Mouse (Mus musculus) urinary bladder, adult 2 months (tissue): Measurements from ENCODE around the gene Agps. TPM values are rescaled to one million over a fixed set of nuclear protein-coding genes. Genes with fewer than 3 reads are reported as not detected.

ENCODE experiments used
- DNase-seq: peaks from one replicate; pipeline ENCODE4 v3.0.0; 2022; ENCODE audit warnings: low spot score
- polyA plus RNA-seq: library from polyadenylated mRNA; depleted of rRNA; stranded (reverse); fragments of >200 nt; gene quantifications from 2 replicates; pipeline ENCODE4 v1.2.3, GENCODE M21; 2012; rRNA removed

The Agps gene
- polyA plus RNA-seq, result 9.1 and 9.3 TPM in 2 replicates

GRCm38 (mm10) chr2:75831881-75832633 lies at the start of gene Agps:
TSS of gene Agps (plus strand) at chr2:75832177.
- peak; percentile 87 for DNase-seq

GRCm38 (mm10) chr2:75786075-75786474 lies 45.9 kb upstream of the Agps start:
- no peak for DNase-seq

- DNase-seq, result no peak
Observed at GRCm38 (mm10) chr2:75788511-75788910, 43.5 kb upstream of the Agps start.

GRCm38 (mm10) chr2:75789959-75790523 lies 41.9 kb upstream of the Agps start:
- DNase-seq, result no peak

GRCm38 (mm10) chr2:75791561-75792308 lies 40.2 kb upstream of the Agps start:
- DNase-seq, result no peak

GRCm38 (mm10) chr2:75792377-75793203 lies 39.4 kb upstream of the Agps start:
- no peak for DNase-seq

GRCm38 (mm10) chr2:75796181-75796580 lies 35.8 kb upstream of the Agps start:
- DNase-seq, result no peak

GRCm38 (mm10) chr2:75798434-75798970 lies 33.5 kb upstream of the Agps start:
- no peak for DNase-seq

GRCm38 (mm10) chr2:75805767-75806166 lies 26.2 kb upstream of the Agps start:
- DNase-seq, result no peak

GRCm38 (mm10) chr2:75806891-75807290 lies 25.1 kb upstream of the Agps start:
- DNase-seq, result no peak

GRCm38 (mm10) chr2:75807460-75807859 lies 24.5 kb upstream of the Agps start:
- no peak for DNase-seq

GRCm38 (mm10) chr2:75814880-75815279 lies 17.1 kb upstream of the Agps start:
- DNase-seq, result no peak

- DNase-seq, result no peak
Observed at GRCm38 (mm10) chr2:75815521-75815920, 16.5 kb upstream of the Agps start.

- no peak for DNase-seq
Observed at GRCm38 (mm10) chr2:75816673-75817072, 15.3 kb upstream of the Agps start.

- DNase-seq, result no peak
Observed at GRCm38 (mm10) chr2:75818719-75819118, 13.3 kb upstream of the Agps start.

- no peak for DNase-seq
Observed at GRCm38 (mm10) chr2:75819796-75820195, 12.2 kb upstream of the Agps start.

GRCm38 (mm10) chr2:75821971-75822751 lies 9.8 kb upstream of the Agps start:
- DNase-seq, result no peak

GRCm38 (mm10) chr2:75823736-75824135 lies 8.2 kb upstream of the Agps start:
- DNase-seq, result no peak

- DNase-seq, result no peak
Observed at GRCm38 (mm10) chr2:75824144-75824543, 7.8 kb upstream of the Agps start.

- DNase-seq, result no peak
Observed at GRCm38 (mm10) chr2:75824846-75825245, 7.1 kb upstream of the Agps start.

GRCm38 (mm10) chr2:75825603-75826002 lies 6.4 kb upstream of the Agps start:
- DNase-seq, result no peak
